Mouse (Mus musculus) 3T3-L1 (cell line): ENCODE results near the gene Itpr2.

Experiments used
- DNase-seq: peaks from one replicate; pipeline ENCODE4 v3.0.0-alpha.2; 2015; ENCODE audit warnings: low read depth, low spot score

The Itpr2 gene

GRCm38 (mm10) chr6:146314304-146314703, 187.7 kb downstream of the Itpr2 start:
- DNase-seq = no peak

DNA sequence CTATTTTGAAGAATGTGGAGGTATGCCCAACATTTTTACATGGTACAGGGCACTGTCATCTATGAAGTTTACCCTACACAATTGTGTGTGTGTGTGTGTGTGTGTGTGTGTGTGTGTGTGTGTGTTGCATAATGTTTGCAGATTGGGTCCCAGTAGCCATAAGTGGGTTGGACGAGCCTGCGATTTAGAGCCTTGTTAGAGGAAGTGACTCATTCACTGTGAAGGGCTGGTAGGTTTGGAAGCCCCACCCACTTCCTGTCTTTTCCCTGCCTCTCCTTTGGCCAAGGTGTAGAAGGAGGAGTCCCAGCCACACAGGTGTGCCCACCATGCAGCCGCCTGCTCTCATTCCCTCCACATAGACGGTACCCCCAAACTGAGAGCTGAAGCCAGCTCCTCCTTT, 188.6 kb downstream of the Itpr2 start:
- DNase-seq = peak; percentile 54

DNA sequence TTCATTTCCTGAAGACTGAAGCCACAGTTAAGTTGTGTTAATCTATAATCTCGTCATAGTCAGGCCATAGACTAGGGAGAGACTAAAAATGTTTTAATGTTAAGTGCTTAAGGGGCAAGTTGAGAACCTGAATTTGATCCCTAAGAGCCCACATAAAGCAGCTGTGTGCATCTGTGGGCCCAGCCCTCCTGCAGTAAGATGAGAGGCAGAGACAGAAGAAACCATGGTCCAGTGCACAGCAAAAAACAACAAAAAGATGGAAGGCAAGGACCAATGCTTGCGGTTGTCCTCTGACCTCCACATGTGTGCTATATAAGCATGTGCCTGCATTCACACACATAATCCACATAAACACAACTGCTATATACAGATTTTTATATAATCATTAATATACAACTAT, 191.8 kb downstream of the Itpr2 start:
- no peak for DNase-seq

- DNase-seq = no peak
Observed at GRCm38 (mm10) chr6:146309335-146309734, 192.7 kb downstream of the Itpr2 start.

DNA sequence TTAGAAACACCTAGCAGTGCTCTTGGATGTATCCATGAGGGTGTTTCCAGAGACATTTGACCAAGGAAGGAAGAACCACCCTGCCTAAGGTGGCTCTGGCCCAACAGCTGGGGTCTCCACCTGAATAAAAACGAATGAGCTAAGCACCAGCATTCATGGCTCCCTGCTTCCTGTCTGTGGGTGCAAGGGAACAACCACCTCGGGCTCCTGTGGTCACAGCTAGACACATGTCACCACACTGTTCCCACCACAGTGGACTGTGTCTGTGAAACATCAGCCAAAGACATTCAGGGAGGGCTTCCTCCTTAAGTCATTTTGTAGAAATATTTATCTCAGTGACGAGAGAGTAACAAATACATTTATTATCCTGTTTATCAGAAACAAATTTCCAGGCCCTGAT, 196.0 kb downstream of the Itpr2 start:
- no peak for DNase-seq

GRCm38 (mm10) chr6:146304088-146304487, 197.9 kb downstream of the Itpr2 start:
- no peak for DNase-seq

DNA sequence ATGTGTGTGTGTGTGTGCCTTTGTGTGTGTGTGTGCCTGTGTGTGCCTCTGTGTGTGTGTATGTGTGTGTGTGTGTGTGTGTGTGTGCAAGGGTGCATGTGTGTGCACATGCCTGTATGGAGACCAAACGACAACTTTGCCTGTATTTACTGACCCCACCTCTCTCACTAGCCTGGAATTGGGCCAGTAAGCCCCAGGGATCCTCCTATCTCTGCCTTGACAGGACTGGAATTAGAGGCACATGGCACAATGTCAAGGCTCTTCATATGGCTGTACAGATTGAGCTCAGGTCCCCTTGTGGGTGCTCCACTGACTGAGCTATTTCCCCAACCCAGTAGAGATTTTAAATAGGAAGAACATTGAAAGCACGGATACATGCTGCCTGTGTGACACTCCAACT, 198.7 kb downstream of the Itpr2 start:
- no peak for DNase-seq

DNA sequence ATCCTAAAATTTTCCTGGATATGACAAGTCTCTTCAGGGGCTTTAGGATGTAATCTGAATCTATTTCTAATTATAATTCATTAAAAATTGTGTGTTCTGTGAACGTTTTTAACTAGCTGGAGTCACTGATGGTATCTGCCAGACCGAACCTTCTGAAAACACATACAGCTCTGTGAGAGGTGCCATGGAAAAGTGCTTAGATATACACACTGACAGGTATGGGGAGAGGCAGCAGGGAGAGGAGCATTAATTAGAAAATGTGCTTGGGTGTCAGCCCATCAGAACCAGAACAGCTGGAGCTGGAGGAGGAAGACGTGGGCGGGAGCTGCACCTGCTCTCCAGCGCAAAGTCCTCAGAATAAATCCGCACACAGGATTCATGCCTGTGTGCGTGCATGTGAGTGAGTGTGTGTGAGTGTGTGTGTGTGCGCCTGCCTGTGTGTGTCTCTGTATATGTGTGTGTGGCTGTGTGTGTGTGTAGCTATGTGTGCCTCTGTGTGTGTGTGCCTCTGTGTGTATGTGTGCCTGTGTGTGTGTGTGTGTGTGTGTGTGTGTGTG, 199.4 kb downstream of the Itpr2 start:
- no peak for DNase-seq

DNA sequence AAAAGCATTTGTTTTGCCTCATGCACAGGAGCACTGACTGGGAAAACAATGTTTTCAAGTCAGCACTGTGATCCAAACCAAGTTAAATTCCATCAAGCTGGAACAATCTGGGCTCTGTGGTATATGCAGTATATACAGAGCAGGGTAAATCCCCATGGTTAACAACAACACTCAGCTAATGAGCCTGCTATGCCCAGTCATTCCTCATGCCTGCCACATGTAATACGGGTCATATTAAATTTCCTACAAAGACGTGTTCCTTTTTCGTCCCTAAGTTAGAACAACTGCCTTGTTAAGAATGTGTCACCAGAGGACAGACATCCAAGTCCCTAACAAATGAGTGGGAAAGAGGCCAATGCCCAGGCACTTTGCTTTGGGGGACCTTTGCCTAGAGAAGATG, 199.9 kb downstream of the Itpr2 start:
- DNase-seq = no peak

DNA sequence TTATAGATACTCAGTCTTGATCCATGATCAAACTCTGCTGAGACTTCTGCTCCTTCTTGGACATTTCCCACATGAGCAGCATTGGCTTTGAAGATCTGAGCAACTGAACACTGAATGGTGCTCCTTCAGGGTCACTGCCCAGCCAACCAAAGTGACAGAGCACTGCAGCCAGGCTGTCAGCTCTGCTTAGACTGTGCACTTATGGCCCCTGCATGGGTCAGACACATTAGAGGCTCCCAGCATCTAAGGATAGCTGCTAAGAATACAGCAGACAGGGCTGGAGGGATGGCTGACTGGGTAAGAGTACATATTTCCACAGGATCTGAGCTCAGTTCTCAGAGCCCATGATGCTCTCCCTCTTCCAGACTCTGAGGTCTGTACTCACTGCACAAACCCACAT, 201.1 kb downstream of the Itpr2 start:
- no peak for DNase-seq

GRCm38 (mm10) chr6:146298712-146299111, 203.3 kb downstream of the Itpr2 start:
- DNase-seq = peak; percentile 61

DNA sequence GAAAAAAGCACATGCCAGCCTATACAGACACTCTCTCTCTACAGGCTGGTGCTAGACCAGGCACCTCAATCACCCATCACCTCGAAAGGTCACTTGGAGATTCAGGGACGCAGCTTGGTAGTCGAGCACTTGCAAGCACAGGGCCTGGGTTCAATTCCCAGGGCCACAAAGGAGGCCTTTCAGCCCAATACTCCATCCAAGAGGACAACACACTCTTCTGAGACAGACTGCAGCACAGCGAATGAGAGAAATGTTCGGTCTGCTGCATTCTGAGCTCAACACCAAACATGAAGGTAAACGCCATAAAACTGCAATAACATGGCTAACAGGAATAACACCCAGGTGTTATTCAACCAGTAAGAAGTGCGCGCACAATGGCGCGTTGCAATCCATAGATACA, 211.0 kb downstream of the Itpr2 start:
- DNase-seq = no peak

DNA sequence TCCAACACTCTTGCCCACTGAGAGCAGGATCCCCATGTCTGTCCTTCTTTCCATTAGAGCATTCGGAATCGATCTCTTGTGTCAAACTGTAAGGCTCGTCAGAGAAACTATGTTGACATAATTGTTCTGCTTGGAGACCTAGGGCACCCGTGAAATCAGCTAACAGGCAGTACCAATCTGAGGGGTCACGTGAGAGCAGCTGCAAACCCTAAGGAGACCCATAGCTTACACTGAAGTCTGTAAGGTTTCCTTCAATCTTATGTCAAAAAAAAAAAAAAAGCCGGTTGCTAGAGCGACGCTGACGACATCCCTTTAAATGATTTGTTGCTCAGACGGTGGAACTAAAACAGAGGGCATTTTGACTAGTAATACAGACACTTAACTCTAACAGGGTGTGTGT, 212.2 kb downstream of the Itpr2 start:
- DNase-seq = no peak

- DNase-seq = no peak
Observed at GRCm38 (mm10) chr6:146288266-146288665, 213.8 kb downstream of the Itpr2 start.

DNA sequence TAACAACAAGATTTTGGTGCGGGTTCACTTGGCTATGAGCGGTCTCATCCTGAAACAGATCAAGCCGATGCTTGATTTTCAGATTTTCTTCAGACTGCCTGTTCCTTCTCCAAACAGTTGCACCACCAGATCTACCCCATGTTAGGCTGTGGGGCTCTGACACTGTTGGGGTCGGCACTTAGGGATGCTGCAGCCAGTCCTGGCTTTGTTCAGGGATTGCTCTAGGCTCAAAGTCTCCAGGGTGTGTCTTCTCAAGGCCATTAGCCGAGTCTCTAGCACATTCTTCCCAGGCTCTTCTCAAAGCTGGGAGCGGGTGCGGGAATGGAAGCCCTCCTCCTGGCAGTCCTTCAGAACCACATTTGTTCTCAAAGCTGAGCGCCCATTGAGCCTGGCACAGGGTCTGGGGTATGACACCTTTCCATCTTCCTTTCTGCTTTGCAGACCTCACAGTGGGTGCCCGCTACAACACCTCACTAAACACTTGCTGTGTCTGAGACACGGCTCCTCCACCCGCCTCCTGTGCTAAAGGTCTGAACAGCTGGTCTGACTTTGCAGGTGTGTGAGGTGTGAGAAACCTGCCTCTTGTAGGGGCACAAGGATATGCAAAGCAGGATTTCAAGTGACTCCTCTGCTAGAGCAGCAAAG, 217.0 kb downstream of the Itpr2 start:
- no peak for DNase-seq

DNA sequence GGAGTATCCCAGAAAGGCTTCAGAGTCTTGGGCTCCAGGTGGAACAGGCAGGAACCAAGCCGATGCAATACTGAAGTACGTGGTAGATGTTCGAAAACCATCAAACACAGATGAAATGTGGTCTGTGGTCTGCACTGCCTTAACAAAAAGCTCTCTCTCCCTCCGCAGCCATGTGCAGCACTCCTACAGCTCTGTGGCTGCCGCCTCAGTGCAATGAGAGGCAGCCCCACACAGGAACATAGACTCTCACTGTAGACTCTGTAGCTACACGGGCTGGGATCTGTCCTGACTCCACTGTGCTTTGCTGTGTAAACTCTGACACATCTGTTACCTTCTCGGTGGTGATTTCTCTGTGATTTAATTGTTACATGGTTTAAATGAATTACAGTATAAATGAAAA, 218.0 kb downstream of the Itpr2 start:
- no peak for DNase-seq

- DNase-seq = no peak
Observed at GRCm38 (mm10) chr6:146282061-146282659, 219.9 kb downstream of the Itpr2 start.

GRCm38 (mm10) chr6:146281176-146281899, 220.7 kb downstream of the Itpr2 start:
- peak; percentile 49 for DNase-seq

GRCm38 (mm10) chr6:146273256-146273655, 228.8 kb downstream of the Itpr2 start:
- DNase-seq = no peak

DNA sequence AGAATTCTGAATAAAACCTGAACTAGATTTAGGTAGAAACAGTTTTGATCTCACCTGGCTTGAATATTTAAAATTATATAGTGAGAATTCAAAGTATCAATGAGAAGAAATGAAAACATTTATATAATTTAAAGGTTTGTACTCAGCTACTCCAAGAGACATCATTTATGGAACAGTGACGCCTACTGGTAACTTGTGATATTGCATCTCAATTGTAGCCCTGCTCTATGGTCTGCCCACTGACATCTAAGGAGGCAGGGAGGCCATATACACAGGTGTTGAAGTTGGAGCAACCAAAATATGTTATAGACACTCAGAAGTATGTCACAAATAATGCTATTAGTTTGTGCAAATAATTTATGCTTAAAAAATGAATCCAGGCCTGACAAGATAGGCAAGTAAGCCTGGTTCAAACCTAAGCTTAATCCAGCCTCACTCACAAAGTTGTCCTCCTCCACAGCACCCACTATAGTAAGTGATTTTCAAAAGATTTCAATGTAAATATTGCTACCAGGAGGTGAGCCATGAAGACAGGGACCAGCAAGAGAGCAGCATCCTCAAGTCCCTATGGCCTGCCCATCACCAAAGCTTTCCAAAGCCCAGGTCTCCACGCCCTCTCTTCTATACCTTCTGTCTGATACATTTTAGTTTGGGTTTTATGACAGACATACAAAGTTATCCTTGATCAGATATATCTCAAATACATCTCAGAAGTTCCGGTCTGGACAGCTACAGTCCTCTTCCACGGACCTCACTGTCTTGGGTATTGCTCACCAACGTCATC, 229.6 kb downstream of the Itpr2 start:
- peak; percentile 89 for DNase-seq

GRCm38 (mm10) chr6:146270776-146271533, 231.1 kb downstream of the Itpr2 start:
- DNase-seq = peak; percentile 65
